Mouse (Mus musculus) thymus, adult 2 months (tissue): Measurements from ENCODE around the gene Slc11a2. TPM values are rescaled to one million over a fixed set of nuclear protein-coding genes. Genes with fewer than 3 reads are reported as not detected.

Experiments used
- DNase-seq: peaks from one replicate; pipeline ENCODE4 v3.0.0; 2021
- H3K27ac ChIP-seq: fragments of 200-500 bp; 2 replicates; pipeline ENCODE4 v1.5.1; 2012; ENCODE audit warnings: low read length, control low read depth; ENCODE audit not compliant: control insufficient read depth, insufficient read depth
- H3K27me3 ChIP-seq: fragments of 200-500 bp; 2 replicates; pipeline ENCODE4 v1.6.1; 2012; ENCODE audit warnings: mild to moderate bottlenecking, low read length, moderate library complexity, mixed read lengths; ENCODE audit not compliant: control insufficient read depth, insufficient read depth
- H3K36me3 ChIP-seq: fragments of 200-500 bp; 2 replicates; pipeline ENCODE4 v1.6.1; 2012; ENCODE audit warnings: mild to moderate bottlenecking, low read length, moderate library complexity; ENCODE audit not compliant: control insufficient read depth, insufficient read depth
- H3K4me1 ChIP-seq: fragments of 200-500 bp; replicated peaks from 2 replicates; pipeline ENCODE4 v1.6.1; 2012; ENCODE audit warnings: low read length; ENCODE audit not compliant: control insufficient read depth, insufficient read depth
- H3K4me3 ChIP-seq: fragments of 200-500 bp; 2 replicates; pipeline ENCODE4 v1.5.1; 2012; ENCODE audit warnings: mild to moderate bottlenecking, low read length, control low read depth, moderate library complexity; ENCODE audit not compliant: control insufficient read depth, insufficient read depth
- CTCF ChIP-seq: fragments of 200-500 bp; IDR thresholded peaks from 2 replicates; pipeline ENCODE4 v1.5.1; 2012; ENCODE audit warnings: mild to moderate bottlenecking, control low read depth, low read length, moderate library complexity, borderline replicate concordance; ENCODE audit not compliant: control insufficient read depth, poor library complexity, insufficient read depth; ENCODE audit errors: extremely low read depth
- POLR2A ChIP-seq: fragments of 200-500 bp; IDR thresholded peaks from 2 replicates; pipeline ENCODE4 v1.6.1; 2012; ENCODE audit warnings: mild to moderate bottlenecking, low read length, control low read depth, moderate library complexity; ENCODE audit not compliant: control insufficient read depth, poor library complexity, insufficient read depth; ENCODE audit errors: extremely low read depth
- WGBS: fragments of 180-500 bp; shearing (Covaris S2); methylation state at CpG from one replicate; pipeline ENCODE4 v1.1.7; 2018; 5-methylcytosine and 5-hydroxymethylcytosine counted together
- polyA plus RNA-seq: library from polyadenylated mRNA; depleted of rRNA; stranded (reverse); fragments of >200 nt; gene quantifications from 2 replicates; pipeline ENCODE4 v1.2.3, GENCODE M21; 2012

The Slc11a2 gene
- polyA plus RNA-seq, 1 experiment, result 54.1 TPM

DNA sequence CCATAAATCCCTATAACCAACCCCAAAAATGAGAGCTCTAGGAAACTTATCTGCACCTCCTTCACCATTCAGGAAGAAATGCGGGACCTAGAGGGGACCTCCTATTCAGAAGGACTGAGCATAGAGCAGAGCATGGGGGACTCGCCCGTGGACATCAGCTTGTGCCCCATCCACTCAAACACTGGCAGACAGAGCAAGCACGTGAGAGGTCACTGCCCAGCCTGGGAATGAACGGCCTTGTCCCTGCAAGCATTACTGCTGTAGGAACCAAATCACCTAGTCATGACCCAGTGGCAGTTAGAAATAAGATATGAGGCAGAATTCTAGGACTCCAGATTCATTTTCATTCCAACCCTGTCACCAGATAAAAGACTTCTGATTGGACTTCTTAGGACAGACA lies 13.1 kb downstream of the Slc11a2 start:
- Histone ChIP-seq H3K36me3 (peaks cover 5% of the 10 kb centered on the region; the same call in 1 of the 2 replicates), H3K27ac (no peak overlapping the region), H3K27me3 (no peaks in the 10 kb centered on the region), H3K4me3 (no peak overlapping the region), H3K4me1 (peaks cover 25% of the 10 kb centered on the region)
- WGBS, result 96% methylated on average over 5 of the region's 5 CpGs
- no peak for DNase-seq
- TF ChIP-seq POLR2A (no peak), CTCF (no peak)

DNA sequence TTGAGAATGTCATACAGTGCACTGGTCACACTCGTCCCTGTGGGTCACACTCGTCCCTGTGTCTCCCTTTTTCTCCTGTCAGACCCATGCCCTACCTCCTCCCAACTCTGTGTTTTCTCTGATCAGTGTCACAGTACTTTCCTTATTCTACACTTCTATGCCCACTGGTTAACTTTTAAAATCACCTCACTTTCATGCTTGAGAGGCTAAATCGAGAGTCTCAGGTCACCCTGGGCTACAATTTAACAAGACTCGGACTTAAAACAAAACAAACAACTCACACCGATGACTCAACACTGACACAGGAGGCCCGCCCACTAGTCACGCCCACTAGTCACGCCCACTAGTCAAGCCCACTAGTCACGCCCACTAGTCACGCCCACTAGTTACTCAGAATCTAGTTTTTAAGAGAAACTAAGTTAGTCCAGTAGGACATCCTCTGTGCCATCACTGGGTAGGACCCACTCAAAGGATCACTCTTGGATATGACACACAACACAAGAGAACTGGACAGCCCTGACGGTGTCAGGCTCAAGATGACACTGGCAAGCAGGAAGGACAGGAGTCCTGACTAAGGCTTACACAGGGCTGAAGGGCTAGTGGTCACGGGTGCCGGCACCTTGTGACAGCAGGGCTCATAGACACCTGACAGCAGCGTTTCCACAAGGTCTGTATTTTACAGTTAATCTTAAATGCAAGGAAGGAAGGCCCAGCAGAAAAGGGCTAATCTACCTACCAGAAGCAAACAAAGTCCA lies 13.8 kb downstream of the Slc11a2 start:
- 88% methylated on average over 14 of the region's 14 CpGs for WGBS
- H3K27me3 ChIP-seq, result no peaks in the 10 kb centered on the region
- peaks cover 21% of the 10 kb centered on the region for H3K4me1 ChIP-seq
- no peak for DNase-seq
- H3K27ac ChIP-seq, result no peak overlapping the region
- H3K36me3 ChIP-seq, result peaks cover 5% of the 10 kb centered on the region; the same call in 1 of the 2 replicates
- no peak for TF ChIP-seq POLR2A
- TF ChIP-seq CTCF, result no peak
- H3K4me3 ChIP-seq, result no peak overlapping the region

DNA sequence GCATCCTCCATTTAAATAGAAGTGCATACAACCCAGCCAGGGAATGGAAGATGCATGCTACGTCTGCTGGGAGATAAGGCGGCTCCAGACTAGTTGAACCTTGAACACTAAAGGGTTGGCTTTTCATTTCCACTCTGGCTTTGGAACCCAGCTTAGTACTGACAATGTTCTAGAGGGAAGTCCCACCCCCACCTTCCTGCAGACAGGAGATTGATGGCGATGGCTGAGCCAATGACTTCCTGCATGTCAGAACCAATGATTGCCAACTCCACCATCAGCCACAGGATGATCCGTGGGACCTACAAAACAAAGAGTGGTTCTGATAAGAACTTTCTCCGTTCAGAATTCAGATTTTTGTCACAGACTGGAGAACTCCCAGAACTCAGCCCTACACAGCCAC lies 18.8 kb downstream of the Slc11a2 start:
- DNase-seq, result no peak
- no peak overlapping the region for H3K27ac ChIP-seq
- no peak for TF ChIP-seq CTCF
- TF ChIP-seq POLR2A, result no peak
- WGBS, result 61% methylated on average over 5 of the region's 5 CpGs
- no peak overlapping the region for H3K4me3 ChIP-seq
- H3K36me3 ChIP-seq, result peaks cover 12% of the 10 kb centered on the region
- no peaks in the 10 kb centered on the region for H3K27me3 ChIP-seq
- H3K4me1 ChIP-seq, result peaks cover 18% of the 10 kb centered on the region

DNA sequence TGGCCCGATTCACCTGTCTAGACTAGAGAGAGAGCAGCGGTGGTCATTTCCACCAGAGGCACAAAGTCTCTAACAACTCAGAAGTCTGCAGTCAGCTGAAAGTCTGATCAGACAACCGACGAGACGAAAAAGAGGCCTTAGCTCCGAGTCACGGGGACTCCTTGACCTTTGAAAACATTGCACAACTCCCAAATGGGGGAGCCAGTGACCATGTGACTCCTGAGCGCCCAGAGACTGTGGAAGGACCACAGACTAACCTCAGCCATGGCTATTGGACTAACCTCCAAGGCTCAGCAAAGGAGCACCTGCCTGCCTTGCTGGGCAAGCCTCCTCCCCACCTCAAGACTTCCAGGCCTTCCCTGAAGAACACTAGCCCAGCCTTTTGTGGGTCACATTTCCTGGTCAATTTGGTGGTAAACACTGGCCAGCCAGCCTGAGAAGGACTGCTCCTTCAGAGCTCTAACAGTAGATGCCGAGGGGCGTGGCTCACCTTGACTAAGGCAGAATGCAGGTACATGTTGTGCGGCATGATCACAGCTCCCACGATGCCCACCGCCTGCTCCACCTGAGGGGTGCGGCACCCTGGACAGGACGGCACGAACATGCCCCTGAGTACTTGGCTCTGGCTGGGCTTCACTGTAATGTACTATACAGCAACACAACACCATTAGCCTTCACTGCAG lies 21.4 kb downstream of the Slc11a2 start:
- TF ChIP-seq POLR2A, result no peak
- TF ChIP-seq CTCF, result no peak
- peaks cover 18% of the 10 kb centered on the region for H3K4me1 ChIP-seq
- no peak overlapping the region for H3K4me3 ChIP-seq
- peaks cover 22% of the 10 kb centered on the region for H3K36me3 ChIP-seq
- no peak overlapping the region for H3K27ac ChIP-seq
- WGBS, result 96% methylated on average over 16 of the region's 16 CpGs
- no peaks in the 10 kb centered on the region for H3K27me3 ChIP-seq
- no peak for DNase-seq

DNA sequence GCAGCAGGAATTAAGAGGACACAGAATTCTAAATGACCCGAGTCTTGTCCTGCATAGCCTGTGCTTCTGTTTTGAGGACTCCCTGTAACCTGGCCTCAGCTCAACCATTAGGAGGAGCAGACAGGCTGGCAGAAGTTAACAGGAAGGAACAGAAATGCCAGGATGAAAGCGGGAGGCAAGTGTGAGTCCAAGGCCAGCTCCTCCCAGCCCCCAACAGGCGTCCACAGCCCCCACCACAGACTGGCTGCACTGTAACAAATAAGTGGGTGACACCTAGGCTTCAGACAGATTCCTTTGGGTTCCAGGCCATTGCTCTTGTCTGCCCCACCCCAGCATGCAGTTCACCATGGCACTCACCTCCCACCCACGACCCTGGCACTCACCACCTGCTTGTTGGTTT lies 22.1 kb downstream of the Slc11a2 start:
- TF ChIP-seq CTCF, result no peak
- TF ChIP-seq POLR2A, result no peak
- no peak for DNase-seq
- H3K36me3 ChIP-seq, result peaks cover 22% of the 10 kb centered on the region
- H3K27ac ChIP-seq, result no peak overlapping the region
- peaks cover 18% of the 10 kb centered on the region for H3K4me1 ChIP-seq
- H3K27me3 ChIP-seq, result no peaks in the 10 kb centered on the region
- H3K4me3 ChIP-seq, result no peak overlapping the region
- WGBS, result 90% methylated on average over 4 of the region's 4 CpGs

DNA sequence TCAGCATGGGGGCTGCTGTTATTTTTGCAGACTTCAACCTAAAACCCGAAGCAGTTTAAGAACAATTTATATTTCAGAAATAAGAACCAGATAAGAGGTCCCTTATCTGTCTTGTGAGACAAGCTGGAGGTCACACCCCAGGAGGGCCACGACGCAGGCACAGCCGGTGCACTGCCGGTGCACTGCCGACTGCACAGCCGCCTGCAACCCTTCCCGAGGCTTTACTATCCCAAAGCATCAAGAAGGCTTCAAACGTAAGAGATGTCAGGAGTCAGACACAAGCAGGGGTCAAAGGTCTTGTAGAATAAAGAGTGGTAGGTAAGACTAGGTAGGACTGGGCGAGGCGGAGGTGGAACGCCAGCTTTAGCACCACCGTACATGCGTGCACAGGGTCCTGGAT lies 22.5 kb downstream of the Slc11a2 start:
- TF ChIP-seq POLR2A, result no peak
- TF ChIP-seq CTCF, result no peak
- Histone ChIP-seq H3K36me3 (peaks cover 22% of the 10 kb centered on the region), H3K4me1 (peaks cover 18% of the 10 kb centered on the region), H3K27me3 (no peaks in the 10 kb centered on the region), H3K27ac (no peak overlapping the region), H3K4me3 (no peak overlapping the region)
- WGBS, result 97% methylated on average over 14 of the region's 14 CpGs
- DNase-seq, result no peak

DNA sequence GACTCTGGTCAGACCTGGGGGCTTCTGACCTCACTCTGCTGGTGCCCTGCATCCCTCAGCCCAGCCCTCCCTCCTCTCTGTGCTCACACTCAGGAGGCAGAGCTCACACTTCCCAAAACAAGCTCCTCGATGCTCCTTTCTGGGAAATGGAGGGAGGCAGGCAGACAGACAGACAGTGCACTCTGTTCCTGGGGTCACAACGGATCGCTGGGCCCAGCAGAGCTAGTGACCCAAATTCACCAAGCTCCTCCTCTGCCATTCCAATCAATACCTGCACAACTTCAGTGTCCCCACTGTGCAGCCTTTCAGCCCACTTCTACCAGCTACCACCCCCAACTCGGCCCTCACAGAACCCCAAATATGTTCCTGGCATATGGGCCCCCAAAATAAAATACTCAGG lies 23.1 kb downstream of the Slc11a2 start:
- no peak for DNase-seq
- H3K27me3 ChIP-seq, result no peaks in the 10 kb centered on the region
- WGBS, result 98% methylated on average over 4 of the region's 4 CpGs
- H3K36me3 ChIP-seq, result peaks cover 25% of the 10 kb centered on the region
- no peak overlapping the region for H3K27ac ChIP-seq
- no peak for TF ChIP-seq POLR2A
- no peak for TF ChIP-seq CTCF
- peaks cover 18% of the 10 kb centered on the region for H3K4me1 ChIP-seq
- no peak overlapping the region for H3K4me3 ChIP-seq
